In genomic region chr3:103020943-103021638, GRCm38 (mm10) we compare ENCODE assay signal across 8 mouse cellular contexts. TPM values are rescaled to one million over a fixed set of nuclear protein-coding genes. Genes with fewer than 3 reads are reported as not detected.
A peak's percentile ranks its signal among the peaks of the same experiment; 100 is the strongest.
DNase-seq lines count a peak whose midpoint lies in the region; ATAC-seq and TF ChIP-seq lines count a peak whose summit lies in the region.

No protein-coding gene starts in this region.

- WGBS in hindbrain, embryonic 11.5 days = under 1% methylated on average over 31 of the region's 37 CpGs
- WGBS in lung, postnatal 0 days = under 1% methylated on average over 34 of the region's 37 CpGs

- no peaks in the 10 kb centered on the region for H3K9me3 ChIP-seq in hindbrain, embryonic 11.5 days (ENCODE audit: control insufficient read depth, low read length)
- no peaks in the 10 kb centered on the region for H3K9me3 ChIP-seq in lung, postnatal 0 days (ENCODE audit: low read length)

- no peaks in the 10 kb centered on the region for H3K27me3 ChIP-seq in Patski
- H3K27me3 ChIP-seq in hindbrain, embryonic 11.5 days (ENCODE audit: control insufficient read depth, insufficient read depth, low read length) = no peaks in the 10 kb centered on the region
- H3K27me3 ChIP-seq in lung, postnatal 0 days (replicated peaks; ENCODE audit: insufficient read depth, low read length) = no peaks in the 10 kb centered on the region

- peak; percentile 74 for DNase-seq in Patski (ENCODE audit: low read depth, low spot score)
- peak; percentile 92 to 95 for DNase-seq in cerebellum, postnatal 10 days
- peak; percentile 88 to 89 for DNase-seq in frontal cortex, postnatal 10 days (ENCODE audit: low spot score in 2 of 2)
- peak; percentile 93 for DNase-seq in hindbrain, embryonic 11.5 days (ENCODE audit: low spot score)
- DNase-seq in layer of hippocampus, postnatal 10 days (ENCODE audit: low spot score in 2 of 2) = peak; percentile 86 to 89
- DNase-seq in lung, postnatal 0 days (ENCODE audit: low spot score) = peak; percentile 97
- peak; percentile 75 for DNase-seq in ovary, postnatal 14 days (ENCODE audit: low spot score)
- peak; percentile 93 for DNase-seq in thymus, postnatal 14 days

- TF ChIP-seq CTCF in Patski (IDR thresholded peaks at IDR 0.05) = no peak
- TF ChIP-seq CTCF in lung, postnatal 0 days (IDR thresholded peaks at IDR 0.05) = no peak

- 0 out of 2 replicates have a peak, but pooled peaks have one; percentile 21 for TF ChIP-seq EP300 in lung, postnatal 0 days (IDR thresholded peaks at IDR 0.05)

- H3K27ac ChIP-seq in hindbrain, embryonic 11.5 days (ENCODE audit: low read depth, low read length) = peak overlapping the region; percentile 95
- peak overlapping the region; percentile 96 for H3K27ac ChIP-seq in lung, postnatal 0 days (ENCODE audit: low read length)

- peak overlapping the region; percentile 60 for H3K4me2 ChIP-seq in hindbrain, embryonic 11.5 days (replicated peaks; ENCODE audit: low read depth, low read length)
- peak overlapping the region; percentile 75 for H3K4me2 ChIP-seq in lung, postnatal 0 days (replicated peaks; ENCODE audit: low read depth, low read length)

- no peaks in the 10 kb centered on the region for H3K4me1 ChIP-seq in hindbrain, embryonic 11.5 days (replicated peaks; ENCODE audit: control insufficient read depth, insufficient read depth, low read length)
- peaks cover 10% of the 10 kb centered on the region; the same call in 1 of the 2 replicates for H3K4me1 ChIP-seq in lung, postnatal 0 days (ENCODE audit: insufficient read depth, low read depth, low read length)

- ATAC-seq in Patski = peak; percentile 68
- ATAC-seq in hindbrain, embryonic 11.5 days (ENCODE audit: low FRiP score) = peak; percentile 97
- peak; percentile 91 for ATAC-seq in lung, postnatal 0 days

- H3K9ac ChIP-seq in hindbrain, embryonic 11.5 days (ENCODE audit: low read depth, low read length) = peak overlapping the region; percentile 99
- H3K9ac ChIP-seq in lung, postnatal 0 days (replicated peaks; ENCODE audit: low read depth) = peak overlapping the region; percentile 99

- H3K4me3 ChIP-seq in hindbrain, embryonic 11.5 days (ENCODE audit: low read depth, low read length) = peak overlapping the region; percentile 97
- H3K4me3 ChIP-seq in lung, postnatal 0 days (ENCODE audit: low read depth, low read length) = peak overlapping the region; percentile 91

- CTCF ChIA-PET in Patski (lab: Charles Lee) = interaction anchor here (1.6 kb wide), 1 partner anchor 82 kb away, joined by 3 read pairs; the partner anchor contains the start of gene Dennd2c

- in situ Hi-C loops in Patski (cut with MboI; ENCODE audit: low pct_unique_long_range_greater_than_20kb) = no loop called here

- POLR2A ChIA-PET in Patski (lab: Charles Lee) = interaction anchor here (0.6 to 2.1 kb wide), 2 partner anchors 25 to 45 kb away, joined by 3 to 7 read pairs; partner anchors contain the start of gene Sike1

- no peaks in the 10 kb centered on the region for H3K36me3 ChIP-seq in hindbrain, embryonic 11.5 days (ENCODE audit: control insufficient read depth, insufficient read depth, low read length)
- no peaks in the 10 kb centered on the region for H3K36me3 ChIP-seq in lung, postnatal 0 days (ENCODE audit: insufficient read depth, low read length)

RNA-seq across cellular contexts. Expression of gene Csde1, which starts 0.9 kb away (rescaled TPM):
- 346 TPM for polyA plus RNA-seq in Patski (2021)
- polyA plus RNA-seq in hindbrain, embryonic 11.5 days (2014; fragmentation: Nextera tagmentation; extraction: Ambion mirVana) = 561 and 569 TPM in 2 replicates
- total RNA-seq in layer of hippocampus, postnatal 10 days (2021) = 100 to 1,000 TPM; 283 to 289 TPM
- 167 and 191 TPM in 2 replicates for polyA plus RNA-seq in lung, postnatal 0 days (2015; fragmentation: Nextera tagmentation; extraction: Ambion mirVana)

RNA-seq across cellular contexts. Expression of gene Sike1, which starts 25.6 kb away (rescaled TPM):
- 114 TPM for polyA plus RNA-seq in Patski (2021)
- polyA plus RNA-seq in hindbrain, embryonic 11.5 days (2014; fragmentation: Nextera tagmentation; extraction: Ambion mirVana) = 103 and 104 TPM in 2 replicates
- 100 to 1,000 TPM in 1 of 2 experiments, 10 to 100 TPM in 1; 90.6 to 101 TPM for total RNA-seq in layer of hippocampus, postnatal 10 days (2021)
- 56.3 and 66.6 TPM in 2 replicates for polyA plus RNA-seq in lung, postnatal 0 days (2015; fragmentation: Nextera tagmentation; extraction: Ambion mirVana)

RNA-seq across cellular contexts. Expression of gene Nras, which starts 37.0 kb away (rescaled TPM):
- 93.3 TPM for polyA plus RNA-seq in Patski (2021)
- polyA plus RNA-seq in hindbrain, embryonic 11.5 days (2014; fragmentation: Nextera tagmentation; extraction: Ambion mirVana) = 143 and 160 TPM in 2 replicates
- 100 to 1,000 TPM; 122 to 163 TPM for total RNA-seq in layer of hippocampus, postnatal 10 days (2021)
- polyA plus RNA-seq in lung, postnatal 0 days (2015; fragmentation: Nextera tagmentation; extraction: Ambion mirVana) = 48.0 and 53.6 TPM in 2 replicates

RNA-seq across cellular contexts. Expression of gene Ampd1, which starts 52.7 kb away (rescaled TPM):
- 0.13 TPM for polyA plus RNA-seq in Patski (2021)
- 0.08 and 0.31 TPM in 2 replicates for polyA plus RNA-seq in hindbrain, embryonic 11.5 days (2014; fragmentation: Nextera tagmentation; extraction: Ambion mirVana)
- total RNA-seq in layer of hippocampus, postnatal 10 days (2021) = not detected
- 0.44 and 0.45 TPM in 2 replicates for polyA plus RNA-seq in lung, postnatal 0 days (2015; fragmentation: Nextera tagmentation; extraction: Ambion mirVana)

RNA-seq across cellular contexts. Expression of gene Nr1h5, which starts 57.2 kb away (rescaled TPM):
- 0.15 TPM for polyA plus RNA-seq in Patski (2021)
- not detected in 2 replicates for polyA plus RNA-seq in hindbrain, embryonic 11.5 days (2014; fragmentation: Nextera tagmentation; extraction: Ambion mirVana)
- total RNA-seq in layer of hippocampus, postnatal 10 days (2021) = not detected
- 0.06 TPM in 1 of 2 replicates, not detected in the other for polyA plus RNA-seq in lung, postnatal 0 days (2015; fragmentation: Nextera tagmentation; extraction: Ambion mirVana)

Comparison
In these comparisons a context has a peak if more than half of its experiments do, and no peak if none do; other contexts are left out.
1. Peak in every context shown above with its lines: DNase-seq, ATAC-seq, H3K4me3 ChIP-seq and H3K27ac ChIP-seq.